Mouse (Mus musculus) myocyte (in vitro differentiated cells): ENCODE results near the gene Gnao1.

Experiments
- CEBPB ChIP-seq: IDR thresholded peaks from 2 replicates; pipeline ENCODE4 v1.6.1; 2011; ENCODE audit warnings: mild to moderate bottlenecking, moderate library complexity; ENCODE audit not compliant: poor library complexity, insufficient read depth, severe bottlenecking
- E2F4 ChIP-seq: IDR thresholded peaks from one replicate; pipeline ENCODE4 v1.6.1; 2011; ENCODE audit warnings: mild to moderate bottlenecking, control low read depth, moderate library complexity; ENCODE audit not compliant: insufficient read depth
- MAX ChIP-seq: IDR thresholded peaks from one replicate; pipeline ENCODE4 v1.6.1; 2011; ENCODE audit warnings: low read depth, mild to moderate bottlenecking, control low read depth
- MYOD1 ChIP-seq, 3 experiments: IDR thresholded peaks; one replicate each; pipeline ENCODE4 v1.6.1; 2011; ENCODE audit warnings: control low read depth in 2 of 3, low read depth in 2 of 3, mild to moderate bottlenecking in 2 of 3, moderate library complexity in 1 of 3; ENCODE audit not compliant: insufficient read length in 2 of 3, control insufficient read depth in 1 of 3
- MYOG ChIP-seq, 3 experiments: IDR thresholded peaks; one replicate each; pipeline ENCODE4 v1.6.1; 2011; ENCODE audit warnings: control low read depth in 2 of 3, low read depth in 2 of 3, mild to moderate bottlenecking in 2 of 3; ENCODE audit not compliant: insufficient read length in 2 of 3, control insufficient read depth in 1 of 3, insufficient read depth in 1 of 3
- POLR2A ChIP-seq: IDR thresholded peaks from one replicate; pipeline ENCODE4 v1.6.1; 2011; ENCODE audit warnings: low read depth, mild to moderate bottlenecking, control low read depth, moderate library complexity; ENCODE audit not compliant: insufficient read length
- POLR2AphosphoS2 ChIP-seq: IDR thresholded peaks from one replicate; pipeline ENCODE4 v1.6.1; 2011; ENCODE audit warnings: low read depth, control low read depth; ENCODE audit not compliant: insufficient read length
- TCF12 ChIP-seq: IDR thresholded peaks from one replicate; pipeline ENCODE4 v1.6.1; 2011; ENCODE audit warnings: mild to moderate bottlenecking, control low read depth; ENCODE audit not compliant: poor library complexity, insufficient read depth, severe bottlenecking

GRCm38 (mm10) chr8:93868486-93869221, 58.9 kb downstream of the Gnao1 start:
- TF ChIP-seq POLR2A (no peak), CEBPB (no peak), TCF12 (no peak), MAX (no peak), MYOG (IDR thresholded peaks at IDR 0.05; ENCODE audit: control insufficient read depth in 1 of 3, insufficient read depth in 1 of 3, insufficient read length in 2 of 3, low read depth in 2 of 3) (no peak), E2F4 (no peak), MYOD1 (IDR thresholded peaks at IDR 0.05; ENCODE audit: control insufficient read depth in 1 of 3, insufficient read length in 2 of 3, low read depth in 2 of 3) (no peak), POLR2AphosphoS2 (no peak)
